Mouse (Mus musculus) testis, adult 2 months (tissue): ENCODE measurements around the gene Cyp2d10.

Experiments used
- CTCF ChIP-seq: fragments of 200-500 bp; IDR thresholded peaks from 2 replicates; pipeline ENCODE4 v1.5.1; 2012; ENCODE audit warnings: low read depth, mild to moderate bottlenecking, inconsistent platforms, low read length, moderate library complexity; ENCODE audit not compliant: control insufficient read depth, insufficient read depth, insufficient replicate concordance
- POLR2A ChIP-seq: fragments of 200-500 bp; IDR thresholded peaks from 2 replicates; pipeline ENCODE4 v1.6.1; 2012; ENCODE audit warnings: low read depth, mild to moderate bottlenecking, inconsistent platforms, low read length, moderate library complexity; ENCODE audit not compliant: control insufficient read depth

DNA sequence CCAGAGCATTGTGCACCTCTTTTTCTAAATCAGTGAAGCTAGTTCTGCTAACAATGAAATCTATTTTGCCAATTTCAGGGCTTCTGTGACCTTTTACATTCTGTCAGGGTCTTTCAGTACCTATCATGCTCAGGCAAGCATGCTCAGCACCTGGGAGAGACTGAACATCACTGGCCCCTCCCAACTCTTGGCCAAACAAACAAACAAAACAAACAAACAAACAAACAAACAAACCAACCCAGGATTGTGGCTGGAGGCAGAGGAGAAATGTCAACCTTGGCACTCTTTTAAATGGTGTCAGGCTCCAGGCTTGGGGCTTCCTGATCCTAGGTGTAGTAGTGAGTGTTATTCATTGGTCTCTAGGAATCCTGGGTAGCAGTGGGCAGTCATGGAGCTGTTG lies 26.1 kb upstream of the Cyp2d10 start, which contains the start of gene Cyp2d9:
- TF ChIP-seq CTCF (no peak), POLR2A (no peak)
